Mouse (Mus musculus) lung, adult 2 months (tissue): ENCODE measurements around the gene Maip1. TPM values are rescaled to one million over a fixed set of nuclear protein-coding genes. Genes with fewer than 3 reads are reported as not detected.

Experiments used
- DNase-seq: peaks from one replicate; pipeline ENCODE4 v3.0.0; 2022
- H3K4me1 ChIP-seq: fragments of 200-500 bp; 2 replicates; pipeline ENCODE4 v1.6.1; 2011; ENCODE audit warnings: low read length; ENCODE audit not compliant: control insufficient read depth, insufficient read depth
- H3K4me3 ChIP-seq: fragments of 200-500 bp; replicated peaks from 2 replicates; pipeline ENCODE3; 2011; ENCODE audit warnings: low read depth, mild to moderate bottlenecking, control low read depth, low read length; ENCODE audit errors: extremely low read depth
- CTCF ChIP-seq: fragments of 200-500 bp; IDR thresholded peaks from 2 replicates; pipeline ENCODE4 v1.5.1; 2011; ENCODE audit warnings: mild to moderate bottlenecking, low read length, control low read depth; ENCODE audit not compliant: insufficient read depth
- POLR2A ChIP-seq: fragments of 200-500 bp; IDR thresholded peaks from 2 replicates; pipeline ENCODE4 v1.6.1; 2011; ENCODE audit warnings: low read depth, mild to moderate bottlenecking, control low read depth, low read length, borderline replicate concordance; ENCODE audit errors: extremely low read depth
- WGBS: fragments of 180-500 bp; shearing (Covaris S2); methylation state at CpG from one replicate; pipeline ENCODE4 v1.1.7; 2018; 5-methylcytosine and 5-hydroxymethylcytosine counted together
- polyA plus RNA-seq: library from polyadenylated mRNA; depleted of rRNA; stranded (reverse); fragments of >200 nt; gene quantifications from 2 replicates; pipeline ENCODE4 v1.2.3, GENCODE M21; 2012; rRNA removed

Gene Maip1
- polyA plus RNA-seq = 4.6 and 4.7 TPM in 2 replicates

- peak; percentile 88 for DNase-seq
- Histone ChIP-seq H3K4me1 (peaks cover 9% of the 10 kb centered on the region), H3K4me3 (peak within 1 kb of the TSS; percentile 98)
- TF ChIP-seq CTCF = no peak
- peak; percentile 58; the same call in 1 of the 2 replicates for TF ChIP-seq POLR2A
- under 1% methylated on average over 72 of the region's 72 CpGs for WGBS
These were observed at the start of gene Maip1, which contains the start of gene Tyw5 for GRCm38 (mm10) chr1:57406187-57407151. Gene Maip1 (plus strand): TSS chr1:57406328. Gene Tyw5 (minus strand): TSS chr1:57407101.

GRCm38 (mm10) chr1:57358546-57358945, 47.6 kb upstream of the Maip1 start:
- Histone ChIP-seq H3K4me3 (no peak overlapping the region), H3K4me1 (no peaks in the 10 kb centered on the region)
- DNase-seq = no peak
- 91% methylated on average over 5 of the region's 5 CpGs for WGBS
- no peak for TF ChIP-seq POLR2A
- no peak for TF ChIP-seq CTCF

- no peak for TF ChIP-seq CTCF
- no peaks in the 10 kb centered on the region for H3K4me1 ChIP-seq
- 83% methylated on average over 3 of the region's 3 CpGs for WGBS
- no peak for DNase-seq
- H3K4me3 ChIP-seq = no peak overlapping the region
These were observed 38.7 kb upstream of the Maip1 start for GRCm38 (mm10) chr1:57367446-57367845.

- no peak for DNase-seq
- no peak for TF ChIP-seq POLR2A
- no peak for TF ChIP-seq CTCF
- no peak overlapping the region for H3K4me3 ChIP-seq
- H3K4me1 ChIP-seq = no peaks in the 10 kb centered on the region
- 78% methylated on average over 4 of the region's 4 CpGs for WGBS
These were observed 37.0 kb upstream of the Maip1 start for GRCm38 (mm10) chr1:57369111-57369510.

GRCm38 (mm10) chr1:57370451-57370850, 35.7 kb upstream of the Maip1 start:
- 57% methylated on average over 4 of the region's 4 CpGs for WGBS
- H3K4me3 ChIP-seq = no peak overlapping the region
- TF ChIP-seq CTCF (no peak), POLR2A (no peak)
- no peaks in the 10 kb centered on the region for H3K4me1 ChIP-seq
- DNase-seq = no peak

- no peak for DNase-seq
- Histone ChIP-seq H3K4me1 (peaks cover 6% of the 10 kb centered on the region), H3K4me3 (no peak overlapping the region)
- TF ChIP-seq POLR2A (no peak), CTCF (no peak)
- WGBS = 87% methylated on average over 2 of the region's 2 CpGs
These were observed 30.9 kb upstream of the Maip1 start for GRCm38 (mm10) chr1:57375276-57375675.

GRCm38 (mm10) chr1:57376806-57377205, 29.3 kb upstream of the Maip1 start:
- H3K4me3 ChIP-seq = no peak overlapping the region
- 58% methylated on average over 6 of the region's 6 CpGs for WGBS
- TF ChIP-seq CTCF (no peak), POLR2A (no peak)

GRCm38 (mm10) chr1:57377376-57378341, 28.5 kb upstream of the Maip1 start, which contains the start of gene 1700066M21Rik:
Gene 1700066M21Rik (plus strand): TSS chr1:57377620.
- peak; percentile 95 for DNase-seq
- under 1% methylated on average over 81 of the region's 81 CpGs for WGBS
- H3K4me1 ChIP-seq = peaks cover 6% of the 10 kb centered on the region
- peak within 1 kb of the TSS; percentile 91 for H3K4me3 ChIP-seq
- TF ChIP-seq POLR2A (peak; percentile 48; the same call in 1 of the 2 replicates), CTCF (no peak)

More at GRCm38 (mm10) chr1:57376806-57377205, 29.3 kb upstream of the Maip1 start:
- DNase-seq = no peak
- H3K4me1 ChIP-seq = peaks cover 6% of the 10 kb centered on the region

- no peak overlapping the region for H3K4me3 ChIP-seq
- TF ChIP-seq CTCF (no peak), POLR2A (no peak)
These were observed 19.6 kb upstream of the Maip1 start for GRCm38 (mm10) chr1:57386519-57386918.

More at GRCm38 (mm10) chr1:57386519-57386918, 19.6 kb upstream of the Maip1 start:
- DNase-seq = no peak
- no peaks in the 10 kb centered on the region for H3K4me1 ChIP-seq
